Mouse (Mus musculus): ENCODE measurements at regions not wholly inside any gene's neighbourhood (a gene's known extent, or its start where the extent isn't known, plus 50 kb on each side); places are given as distances from the start of the nearest gene placed in this dataset.

- Histone ChIP-seq H3K4me1 (ENCODE audit: control insufficient read depth in 2 of 2, insufficient read depth in 2 of 2, low read length in 2 of 2, poor library complexity in 1 of 2) (no peaks in the 10 kb centered on the region), H3K9ac (ENCODE audit: insufficient read depth, low read depth, low read length, poor library complexity, severe bottlenecking) (no peak overlapping the region), H3K36me3 (ENCODE audit: control insufficient read depth, insufficient read depth, low read length, poor library complexity, severe bottlenecking) (no peaks in the 10 kb centered on the region), H3K4me3 (ENCODE audit: insufficient read depth in 1 of 2, low read depth in 1 of 2, low read length in 2 of 2, poor library complexity in 1 of 2, severe bottlenecking in 1 of 2) (no peak overlapping the region), H3K27ac (ENCODE audit: insufficient read depth, low read depth, low read length, poor library complexity, severe bottlenecking) (no peak overlapping the region), H3K9me3 (ENCODE audit: control insufficient read depth, insufficient read depth, low read depth, low read length) (no peaks in the 10 kb centered on the region)
- in situ Hi-C loops (cut with MboI; ENCODE audit: low sequenced_read_pairs in 2 of 2, unreplicated experiment in 2 of 2): loop anchor here in 1 of 2 experiments (10.0 kb wide), 1 partner anchor 1488 kb away; no protein-coding TSS in a partner anchor
- no peak for DNase-seq (ENCODE audit: low read depth, low spot score)
- TF ChIP-seq ZC3H11A (IDR thresholded peaks at IDR 0.05; ENCODE audit: borderline replicate concordance, low read depth, low read length): no peak
- TF ChIP-seq ZNF384 (IDR thresholded peaks at IDR 0.05; ENCODE audit: low read depth, low read length): no peak
- TF ChIP-seq HCFC1 (IDR thresholded peaks at IDR 0.05; ENCODE audit: borderline replicate concordance, insufficient read depth, low read length): no peak
- no peak for TF ChIP-seq MAFK (IDR thresholded peaks at IDR 0.05; ENCODE audit: insufficient read depth, low read depth, low read length)
- no peak for TF ChIP-seq CHD2 (IDR thresholded peaks at IDR 0.05; ENCODE audit: low read depth, low read length)
Observed at GRCm38 (mm10) chr7:54333142-54333541, 502.2 kb upstream of the Luzp2 start.

- H3K4me1 ChIP-seq (ENCODE audit: control insufficient read depth in 2 of 2, insufficient read depth in 2 of 2, low read length in 2 of 2, poor library complexity in 1 of 2): no peaks in the 10 kb centered on the region
Observed at GRCm38 (mm10) chr7:54334916-54335315, 500.4 kb upstream of the Luzp2 start.

GRCm38 (mm10) chr7:54340532-54340931, 494.8 kb upstream of the Luzp2 start:
- no peak overlapping the region for H3K27ac ChIP-seq (ENCODE audit: insufficient read depth, low read depth, low read length, poor library complexity, severe bottlenecking)
- TF ChIP-seq ZNF384 (IDR thresholded peaks at IDR 0.05; ENCODE audit: low read depth, low read length) (no peak), CHD2 (IDR thresholded peaks at IDR 0.05; ENCODE audit: low read depth, low read length) (no peak), MAFK (IDR thresholded peaks at IDR 0.05; ENCODE audit: insufficient read depth, low read depth, low read length) (no peak), ZC3H11A (IDR thresholded peaks at IDR 0.05; ENCODE audit: borderline replicate concordance, low read depth, low read length) (no peak), HCFC1 (IDR thresholded peaks at IDR 0.05; ENCODE audit: borderline replicate concordance, insufficient read depth, low read length) (no peak)
- H3K9ac ChIP-seq (ENCODE audit: insufficient read depth, low read depth, low read length, poor library complexity, severe bottlenecking): no peak overlapping the region
- no peaks in the 10 kb centered on the region for H3K36me3 ChIP-seq (ENCODE audit: control insufficient read depth, insufficient read depth, low read length, poor library complexity, severe bottlenecking)
- no peaks in the 10 kb centered on the region for H3K9me3 ChIP-seq (ENCODE audit: control insufficient read depth, insufficient read depth, low read depth, low read length)
- no peak for DNase-seq (ENCODE audit: low read depth, low spot score)
- H3K4me1 ChIP-seq (ENCODE audit: control insufficient read depth in 2 of 2, insufficient read depth in 2 of 2, low read length in 2 of 2, poor library complexity in 1 of 2): no peaks in the 10 kb centered on the region
- in situ Hi-C loops (cut with MboI; ENCODE audit: low sequenced_read_pairs in 2 of 2, unreplicated experiment in 2 of 2): no loop called here
- no peak overlapping the region for H3K4me3 ChIP-seq (ENCODE audit: insufficient read depth in 1 of 2, low read depth in 1 of 2, low read length in 2 of 2, poor library complexity in 1 of 2, severe bottlenecking in 1 of 2)

More at GRCm38 (mm10) chr7:54334916-54335315, 500.4 kb upstream of the Luzp2 start:
- TF ChIP-seq MAFK (IDR thresholded peaks at IDR 0.05; ENCODE audit: insufficient read depth, low read depth, low read length) (no peak), HCFC1 (IDR thresholded peaks at IDR 0.05; ENCODE audit: borderline replicate concordance, insufficient read depth, low read length) (no peak), ZNF384 (IDR thresholded peaks at IDR 0.05; ENCODE audit: low read depth, low read length) (no peak), CHD2 (IDR thresholded peaks at IDR 0.05; ENCODE audit: low read depth, low read length) (no peak), ZC3H11A (IDR thresholded peaks at IDR 0.05; ENCODE audit: borderline replicate concordance, low read depth, low read length) (no peak)
- in situ Hi-C loops (cut with MboI; ENCODE audit: low sequenced_read_pairs in 2 of 2, unreplicated experiment in 2 of 2): loop anchor here in 1 of 2 experiments (10.0 kb wide), 1 partner anchor 1490 kb away; no protein-coding TSS in a partner anchor
- no peak for DNase-seq (ENCODE audit: low read depth, low spot score)
- no peaks in the 10 kb centered on the region for H3K36me3 ChIP-seq (ENCODE audit: control insufficient read depth, insufficient read depth, low read length, poor library complexity, severe bottlenecking)
- H3K9me3 ChIP-seq (ENCODE audit: control insufficient read depth, insufficient read depth, low read depth, low read length): no peaks in the 10 kb centered on the region
- H3K27ac ChIP-seq (ENCODE audit: insufficient read depth, low read depth, low read length, poor library complexity, severe bottlenecking): no peak overlapping the region
- no peak overlapping the region for H3K9ac ChIP-seq (ENCODE audit: insufficient read depth, low read depth, low read length, poor library complexity, severe bottlenecking)
- H3K4me3 ChIP-seq (ENCODE audit: insufficient read depth in 1 of 2, low read depth in 1 of 2, low read length in 2 of 2, poor library complexity in 1 of 2, severe bottlenecking in 1 of 2): no peak overlapping the region
